Mouse (Mus musculus): Measurements from ENCODE around the gene Vstm2l. TPM values are rescaled to one million over a fixed set of nuclear protein-coding genes. Genes with fewer than 3 reads are reported as not detected.

Gene Vstm2l
- polyA plus RNA-seq (2015; fragmentation: Nextera tagmentation; extraction: Ambion mirVana), result 28.3 and 33.3 TPM in 2 replicates

GRCm38 (mm10) chr2:157914105-157914764, at the start of gene Vstm2l:
Gene Vstm2l, plus strand, starts transcription at chr2:157914653.
- H3K27me3 ChIP-seq (replicated peaks), result no peaks in the 10 kb centered on the region
- peak within 1 kb of the TSS; percentile 88 for H3K27ac ChIP-seq
- 2% methylated on average over 62 of the region's 62 CpGs for WGBS
- peaks cover 60% of the 10 kb centered on the region for H3K4me1 ChIP-seq
- ATAC-seq (replicated peaks), result peak; percentile 59
- H3K36me3 ChIP-seq (replicated peaks), result no peaks in the 10 kb centered on the region
- H3K9me3 ChIP-seq, result no peaks in the 10 kb centered on the region
- peak within 1 kb of the TSS; percentile 79 for H3K9ac ChIP-seq
- peak within 1 kb of the TSS; percentile 69 for H3K4me3 ChIP-seq
- peak within 1 kb of the TSS; percentile 82 for H3K4me2 ChIP-seq

- 88% methylated on average over 3 of the region's 3 CpGs for WGBS
- no peaks in the 10 kb centered on the region for H3K27me3 ChIP-seq (replicated peaks)
- no peak for ATAC-seq (replicated peaks)
- H3K4me1 ChIP-seq, result peaks cover 5% of the 10 kb centered on the region; the same call in 1 of the 2 replicates
- H3K36me3 ChIP-seq (replicated peaks), result no peaks in the 10 kb centered on the region
- H3K4me3 ChIP-seq, result no peak overlapping the region
- H3K9ac ChIP-seq, result no peak overlapping the region
- H3K27ac ChIP-seq, result peak overlapping the region; percentile 45; the same call in 1 of the 2 replicates
- H3K9me3 ChIP-seq, result no peaks in the 10 kb centered on the region
- H3K4me2 ChIP-seq, result no peak overlapping the region
These were observed 47.3 kb upstream of the Vstm2l start for GRCm38 (mm10) chr2:157867126-157867525.

GRCm38 (mm10) chr2:157870247-157870646, 44.2 kb upstream of the Vstm2l start:
- peak overlapping the region; percentile 50; the same call in 1 of the 2 replicates for H3K27ac ChIP-seq
- no peak for ATAC-seq (replicated peaks)
- no peaks in the 10 kb centered on the region for H3K36me3 ChIP-seq (replicated peaks)
- no peaks in the 10 kb centered on the region for H3K27me3 ChIP-seq (replicated peaks)
- no peak overlapping the region for H3K4me3 ChIP-seq
- 81% methylated on average over 6 of the region's 6 CpGs for WGBS
- H3K9ac ChIP-seq, result no peak overlapping the region
- no peak overlapping the region for H3K4me2 ChIP-seq
- H3K4me1 ChIP-seq, result peaks cover 11% of the 10 kb centered on the region
- H3K9me3 ChIP-seq, result no peaks in the 10 kb centered on the region

GRCm38 (mm10) chr2:157873223-157873622, 41.2 kb upstream of the Vstm2l start:
- H3K4me1 ChIP-seq, result peaks cover 20% of the 10 kb centered on the region
- no peak overlapping the region for H3K9ac ChIP-seq
- H3K36me3 ChIP-seq (replicated peaks), result no peaks in the 10 kb centered on the region
- WGBS, result 83% methylated on average over 6 of the region's 6 CpGs
- H3K4me2 ChIP-seq, result no peak overlapping the region
- H3K4me3 ChIP-seq, result no peak overlapping the region
- H3K27ac ChIP-seq, result no peak overlapping the region
- H3K27me3 ChIP-seq (replicated peaks), result no peaks in the 10 kb centered on the region
- ATAC-seq (replicated peaks), result no peak
- no peaks in the 10 kb centered on the region for H3K9me3 ChIP-seq

GRCm38 (mm10) chr2:157873691-157874090, 40.8 kb upstream of the Vstm2l start:
- Histone ChIP-seq H3K27ac (no peak overlapping the region), H3K36me3 (replicated peaks) (no peaks in the 10 kb centered on the region), H3K4me3 (no peak overlapping the region), H3K27me3 (replicated peaks) (no peaks in the 10 kb centered on the region), H3K9ac (no peak overlapping the region), H3K9me3 (no peaks in the 10 kb centered on the region), H3K4me1 (peaks cover 21% of the 10 kb centered on the region), H3K4me2 (no peak overlapping the region)
- no peak for ATAC-seq (replicated peaks)
- 88% methylated on average over 1 of the region's 1 CpGs for WGBS

- H3K4me3 ChIP-seq, result no peak overlapping the region
- no peak overlapping the region for H3K4me2 ChIP-seq
- 59% methylated on average over 8 of the region's 8 CpGs for WGBS
- H3K9me3 ChIP-seq, result no peaks in the 10 kb centered on the region
- H3K36me3 ChIP-seq (replicated peaks), result no peaks in the 10 kb centered on the region
- H3K9ac ChIP-seq, result no peak overlapping the region
- peak overlapping the region; percentile 21; the same call in 1 of the 2 replicates for H3K27ac ChIP-seq
- H3K4me1 ChIP-seq, result peaks cover 21% of the 10 kb centered on the region
- no peak for ATAC-seq (replicated peaks)
- H3K27me3 ChIP-seq (replicated peaks), result no peaks in the 10 kb centered on the region
These were observed 39.3 kb upstream of the Vstm2l start for GRCm38 (mm10) chr2:157875111-157875510.

GRCm38 (mm10) chr2:157877394-157877793, 37.1 kb upstream of the Vstm2l start:
- no peak overlapping the region for H3K4me3 ChIP-seq
- 95% methylated on average over 3 of the region's 3 CpGs for WGBS
- H3K4me1 ChIP-seq, result peaks cover 30% of the 10 kb centered on the region
- no peak overlapping the region for H3K9ac ChIP-seq
- peak overlapping the region; percentile 23; the same call in 1 of the 2 replicates for H3K27ac ChIP-seq
- ATAC-seq (replicated peaks), result no peak
- H3K9me3 ChIP-seq, result no peaks in the 10 kb centered on the region
- no peaks in the 10 kb centered on the region for H3K27me3 ChIP-seq (replicated peaks)
- no peak overlapping the region for H3K4me2 ChIP-seq
- H3K36me3 ChIP-seq (replicated peaks), result no peaks in the 10 kb centered on the region

GRCm38 (mm10) chr2:157877967-157878366, 36.5 kb upstream of the Vstm2l start:
- Histone ChIP-seq H3K9ac (no peak overlapping the region), H3K27ac (peak overlapping the region; percentile 23; the same call in 1 of the 2 replicates), H3K4me1 (peaks cover 32% of the 10 kb centered on the region), H3K4me3 (no peak overlapping the region), H3K4me2 (no peak overlapping the region), H3K36me3 (replicated peaks) (no peaks in the 10 kb centered on the region), H3K27me3 (replicated peaks) (no peaks in the 10 kb centered on the region), H3K9me3 (no peaks in the 10 kb centered on the region)
- ATAC-seq (replicated peaks), result no peak
- WGBS, result 61% methylated on average over 5 of the region's 5 CpGs

- WGBS, result 28% methylated on average over 11 of the region's 11 CpGs
- Histone ChIP-seq H3K27me3 (replicated peaks) (no peaks in the 10 kb centered on the region), H3K27ac (peak overlapping the region; percentile 39; the same call in 1 of the 2 replicates), H3K9me3 (no peaks in the 10 kb centered on the region), H3K36me3 (replicated peaks) (0 out of 2 replicates have a peak, but pooled peaks cover 9% of the 10 kb centered on the region), H3K4me3 (no peak overlapping the region), H3K4me2 (no peak overlapping the region), H3K4me1 (peaks cover 36% of the 10 kb centered on the region), H3K9ac (no peak overlapping the region)
- peak; percentile 38; the same call in 1 of the 2 replicates for ATAC-seq (replicated peaks)
These were observed 32.5 kb upstream of the Vstm2l start for GRCm38 (mm10) chr2:157881939-157882338.

- no peak for ATAC-seq (replicated peaks)
- H3K36me3 ChIP-seq (replicated peaks), result 0 out of 2 replicates have a peak, but pooled peaks cover 9% of the 10 kb centered on the region
- H3K27ac ChIP-seq, result peak overlapping the region; percentile 82
- no peaks in the 10 kb centered on the region for H3K9me3 ChIP-seq
- no peak overlapping the region for H3K4me3 ChIP-seq
- no peak overlapping the region for H3K9ac ChIP-seq
- 31% methylated on average over 10 of the region's 10 CpGs for WGBS
- no peak overlapping the region for H3K4me2 ChIP-seq
- H3K4me1 ChIP-seq, result peaks cover 47% of the 10 kb centered on the region
- H3K27me3 ChIP-seq (replicated peaks), result no peaks in the 10 kb centered on the region
These were observed 27.0 kb upstream of the Vstm2l start for GRCm38 (mm10) chr2:157887275-157888025.

GRCm38 (mm10) chr2:157891166-157891565, 23.3 kb upstream of the Vstm2l start:
- H3K4me1 ChIP-seq, result peaks cover 41% of the 10 kb centered on the region
- no peak overlapping the region for H3K9ac ChIP-seq
- no peak overlapping the region for H3K27ac ChIP-seq
- no peaks in the 10 kb centered on the region for H3K27me3 ChIP-seq (replicated peaks)
- H3K4me3 ChIP-seq, result no peak overlapping the region
- no peak overlapping the region for H3K4me2 ChIP-seq
- WGBS, result 79% methylated on average over 6 of the region's 6 CpGs
- ATAC-seq (replicated peaks), result no peak
- H3K9me3 ChIP-seq, result no peaks in the 10 kb centered on the region
- H3K36me3 ChIP-seq (replicated peaks), result no peaks in the 10 kb centered on the region

- no peak for ATAC-seq (replicated peaks)
- 81% methylated on average over 4 of the region's 4 CpGs for WGBS
- no peak overlapping the region for H3K4me2 ChIP-seq
These were observed 17.3 kb upstream of the Vstm2l start for GRCm38 (mm10) chr2:157897131-157897530.

More at GRCm38 (mm10) chr2:157897131-157897530, 17.3 kb upstream of the Vstm2l start:
- Histone ChIP-seq H3K9ac (no peak overlapping the region), H3K4me1 (peaks cover 9% of the 10 kb centered on the region; the same call in 1 of the 2 replicates), H3K4me3 (no peak overlapping the region), H3K27ac (no peak overlapping the region), H3K27me3 (replicated peaks) (no peaks in the 10 kb centered on the region), H3K9me3 (no peaks in the 10 kb centered on the region), H3K36me3 (replicated peaks) (no peaks in the 10 kb centered on the region)

Measured in midbrain, embryonic 15.5 days (tissue).